Mouse (Mus musculus): ENCODE measurements at regions not wholly inside any gene's neighbourhood (a gene's known extent, or its start where the extent isn't known, plus 50 kb on each side); places are given as distances from the start of the nearest gene placed in this dataset.

DNA sequence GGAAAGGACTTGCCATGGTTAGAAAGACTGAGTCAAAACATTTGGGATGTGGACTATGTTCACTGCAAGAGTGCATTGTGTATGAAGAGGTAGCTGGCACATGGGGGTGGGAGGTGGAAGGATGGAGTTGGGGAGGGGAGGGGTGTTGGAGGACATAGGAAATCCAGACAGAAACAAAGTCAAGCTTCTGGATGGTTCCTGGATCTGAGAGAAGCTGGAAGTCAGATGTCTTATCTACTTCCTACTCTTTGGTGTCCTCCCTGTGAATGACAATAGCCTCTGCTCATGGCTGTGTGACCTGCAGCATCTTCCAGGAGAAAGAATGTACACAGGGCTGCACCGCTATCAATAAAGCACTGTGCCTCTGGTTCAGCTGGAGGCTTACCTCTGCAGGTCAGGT lies 491.3 kb downstream of the Rnf144a start:
- Histone ChIP-seq H3K9ac (ENCODE audit: low read depth, low read length) (no peak overlapping the region), H3K4me3 (no peak overlapping the region), H3K79me2 (replicated peaks; ENCODE audit: control insufficient read depth, insufficient read depth, low read length) (no peaks in the 10 kb centered on the region), H3K27me3 (ENCODE audit: control insufficient read depth, insufficient read depth, low read length) (no peaks in the 10 kb centered on the region; the same call in 1 of the 2 replicates), H3K27ac (no peak overlapping the region), H3K4me1 (ENCODE audit: control insufficient read depth, insufficient read depth, low read length) (no peaks in the 10 kb centered on the region), H3K36me3 (ENCODE audit: control insufficient read depth, insufficient read depth, low read length) (no peaks in the 10 kb centered on the region)
- intact Hi-C loops (cut with DNase I) = no loop called here
- WGBS = 62% methylated on average over 1 of the region's 1 CpGs
- DNase-seq = no peak
- no peak for TF ChIP-seq CTCF (IDR thresholded peaks at IDR 0.05)
- no peak for TF ChIP-seq POLR2A (IDR thresholded peaks at IDR 0.05; ENCODE audit: insufficient read depth, low read depth, low read length)
- no peak for TF ChIP-seq EP300 (IDR thresholded peaks at IDR 0.05; ENCODE audit: insufficient read depth, low read depth, low read length)

DNA sequence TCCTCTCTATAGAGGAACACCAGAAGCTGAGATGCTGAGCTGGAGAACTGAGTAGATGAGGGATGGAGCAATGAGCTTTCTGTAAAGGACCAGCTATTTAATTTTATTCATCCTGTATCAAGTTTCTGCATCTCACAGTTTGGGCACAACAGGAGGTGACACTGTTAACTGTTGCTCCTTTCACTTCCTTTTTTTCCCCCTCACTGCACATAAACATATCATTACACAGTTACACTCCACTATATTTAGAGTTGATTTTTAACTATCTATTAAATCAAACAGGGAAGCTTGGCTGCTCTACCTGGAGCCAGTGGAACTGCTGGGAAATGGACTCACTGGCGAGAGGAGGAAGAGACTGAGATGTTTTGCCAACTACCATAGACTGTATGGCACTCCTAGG lies 509.4 kb downstream of the Rnf144a start:
- no peak overlapping the region for H3K27ac ChIP-seq
- H3K36me3 ChIP-seq (ENCODE audit: control insufficient read depth, insufficient read depth, low read length) = no peaks in the 10 kb centered on the region
- DNase-seq = no peak
- no peaks in the 10 kb centered on the region for H3K79me2 ChIP-seq (replicated peaks; ENCODE audit: control insufficient read depth, insufficient read depth, low read length)
- intact Hi-C loops (cut with DNase I) = no loop called here
- 69% methylated on average over 1 of the region's 1 CpGs for WGBS
- H3K27me3 ChIP-seq (ENCODE audit: control insufficient read depth, insufficient read depth, low read length) = no peaks in the 10 kb centered on the region
- no peaks in the 10 kb centered on the region for H3K4me1 ChIP-seq (ENCODE audit: control insufficient read depth, insufficient read depth, low read length)
- H3K9ac ChIP-seq (ENCODE audit: low read depth, low read length) = no peak overlapping the region
- H3K4me3 ChIP-seq = no peak overlapping the region
- TF ChIP-seq EP300 (IDR thresholded peaks at IDR 0.05; ENCODE audit: insufficient read depth, low read depth, low read length) (no peak), CTCF (IDR thresholded peaks at IDR 0.05) (no peak), POLR2A (IDR thresholded peaks at IDR 0.05; ENCODE audit: insufficient read depth, low read depth, low read length) (no peak)

DNA sequence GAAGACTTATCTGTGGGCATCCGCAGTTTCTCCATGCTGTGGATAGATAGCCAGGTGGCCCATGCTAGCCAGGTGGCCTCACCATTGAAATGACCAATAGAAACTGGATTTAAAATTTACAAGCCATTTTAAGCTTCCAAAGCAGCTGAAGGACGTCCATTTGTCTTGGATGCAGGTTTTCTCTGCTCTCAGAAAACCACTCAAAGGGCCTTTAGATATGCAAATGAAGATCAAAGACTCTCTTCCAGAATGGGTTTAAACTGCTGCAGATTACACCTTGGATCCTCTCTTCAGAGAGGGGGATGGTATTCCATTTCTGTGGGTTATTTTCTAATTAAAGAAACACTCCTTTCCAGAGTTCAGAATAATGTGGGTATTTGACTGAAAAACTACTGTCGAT lies 518.5 kb downstream of the Rnf144a start:
- H3K4me1 ChIP-seq (ENCODE audit: control insufficient read depth, insufficient read depth, low read length) = no peaks in the 10 kb centered on the region
- no peak overlapping the region for H3K27ac ChIP-seq
- H3K9ac ChIP-seq (ENCODE audit: low read depth, low read length) = no peak overlapping the region
- WGBS = 51% methylated on average over 3 of the region's 3 CpGs
- H3K79me2 ChIP-seq (replicated peaks; ENCODE audit: control insufficient read depth, insufficient read depth, low read length) = no peaks in the 10 kb centered on the region
- intact Hi-C loops (cut with DNase I) = no loop called here
- no peak for TF ChIP-seq CTCF (IDR thresholded peaks at IDR 0.05)
- TF ChIP-seq POLR2A (IDR thresholded peaks at IDR 0.05; ENCODE audit: insufficient read depth, low read depth, low read length) = no peak
- no peak for TF ChIP-seq EP300 (IDR thresholded peaks at IDR 0.05; ENCODE audit: insufficient read depth, low read depth, low read length)
- no peaks in the 10 kb centered on the region for H3K27me3 ChIP-seq (ENCODE audit: control insufficient read depth, insufficient read depth, low read length)
- DNase-seq = no peak
- H3K4me3 ChIP-seq = no peak overlapping the region
- no peaks in the 10 kb centered on the region for H3K36me3 ChIP-seq (ENCODE audit: control insufficient read depth, insufficient read depth, low read length)

DNA sequence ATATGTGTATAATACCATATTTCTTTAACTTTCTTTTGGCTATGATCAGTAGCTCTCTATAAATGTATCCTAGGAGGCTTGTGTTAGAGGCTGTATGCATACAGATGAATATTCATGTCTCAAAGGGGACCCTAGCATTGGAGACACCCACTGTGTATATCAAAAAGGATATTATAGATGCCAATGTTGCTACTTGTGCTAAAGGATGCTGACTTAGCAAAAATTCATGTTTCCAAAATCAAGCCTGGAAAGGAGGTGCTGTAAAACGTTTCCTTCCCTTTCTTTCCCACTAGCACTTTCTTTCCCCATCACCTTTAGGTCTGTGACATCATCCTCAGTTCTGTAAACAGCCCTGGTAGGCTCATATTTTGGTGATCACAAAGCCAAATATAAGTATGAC lies 519.4 kb downstream of the Rnf144a start:
- H3K27ac ChIP-seq = no peak overlapping the region
- no peaks in the 10 kb centered on the region for H3K79me2 ChIP-seq (replicated peaks; ENCODE audit: control insufficient read depth, insufficient read depth, low read length)
- no peak overlapping the region for H3K4me3 ChIP-seq
- no peak overlapping the region for H3K9ac ChIP-seq (ENCODE audit: low read depth, low read length)
- TF ChIP-seq POLR2A (IDR thresholded peaks at IDR 0.05; ENCODE audit: insufficient read depth, low read depth, low read length) (no peak), EP300 (IDR thresholded peaks at IDR 0.05; ENCODE audit: insufficient read depth, low read depth, low read length) (no peak), CTCF (IDR thresholded peaks at IDR 0.05) (no peak)
- H3K36me3 ChIP-seq (ENCODE audit: control insufficient read depth, insufficient read depth, low read length) = no peaks in the 10 kb centered on the region
- H3K4me1 ChIP-seq (ENCODE audit: control insufficient read depth, insufficient read depth, low read length) = no peaks in the 10 kb centered on the region
- 21% methylated on average over 1 of the region's 1 CpGs for WGBS
- no peaks in the 10 kb centered on the region for H3K27me3 ChIP-seq (ENCODE audit: control insufficient read depth, insufficient read depth, low read length)
- intact Hi-C loops (cut with DNase I) = no loop called here
- no peak for DNase-seq

DNA sequence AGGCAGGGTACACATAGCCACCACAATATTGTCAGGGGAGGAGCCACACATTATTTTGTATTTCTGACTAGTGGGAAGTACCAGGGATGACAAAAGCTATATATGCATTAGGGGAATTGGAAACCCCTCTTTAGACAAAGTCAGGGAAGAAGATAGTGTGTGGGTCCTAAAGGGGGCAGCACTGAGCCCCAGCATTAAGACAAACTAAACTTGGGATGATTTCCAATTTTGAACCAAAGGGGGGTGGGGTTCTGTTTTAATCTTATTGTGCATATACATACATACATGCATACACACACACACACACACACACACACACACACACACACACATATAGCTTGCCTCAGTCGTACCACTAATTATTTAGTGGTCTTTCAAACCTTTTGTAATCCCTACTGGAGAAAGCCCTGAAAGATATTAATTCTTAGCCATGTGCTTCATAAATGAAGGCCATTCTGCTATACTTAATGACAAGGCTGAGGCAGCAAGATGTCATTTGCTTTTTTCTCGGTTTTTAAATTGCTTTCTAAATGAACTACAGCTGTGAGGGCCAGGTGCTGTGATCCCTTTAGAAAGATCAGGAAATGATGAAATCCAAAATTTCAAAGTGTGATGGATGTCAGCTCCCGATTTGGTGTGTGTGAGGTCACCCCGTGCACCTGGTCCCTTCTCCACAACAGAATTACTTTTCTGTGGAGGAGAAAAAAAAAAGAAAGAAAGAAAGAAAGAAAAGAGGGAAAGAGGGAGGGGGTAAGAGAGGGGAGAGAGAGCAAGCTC lies 523.5 kb downstream of the Rnf144a start:
- H3K36me3 ChIP-seq (ENCODE audit: control insufficient read depth, insufficient read depth, low read length) = no peaks in the 10 kb centered on the region
- WGBS = 73% methylated on average over 4 of the region's 4 CpGs
- H3K4me1 ChIP-seq (ENCODE audit: control insufficient read depth, insufficient read depth, low read length) = no peaks in the 10 kb centered on the region
- H3K27me3 ChIP-seq (ENCODE audit: control insufficient read depth, insufficient read depth, low read length) = no peaks in the 10 kb centered on the region
- H3K79me2 ChIP-seq (replicated peaks; ENCODE audit: control insufficient read depth, insufficient read depth, low read length) = no peaks in the 10 kb centered on the region
- intact Hi-C loops (cut with DNase I) = no loop called here
- DNase-seq = no peak
- no peak overlapping the region for H3K27ac ChIP-seq
- TF ChIP-seq CTCF (IDR thresholded peaks at IDR 0.05) (peak; percentile 22; the same call in 1 of the 2 replicates), POLR2A (IDR thresholded peaks at IDR 0.05; ENCODE audit: insufficient read depth, low read depth, low read length) (no peak)
- H3K9ac ChIP-seq (ENCODE audit: low read depth, low read length) = no peak overlapping the region
- H3K4me3 ChIP-seq = no peak overlapping the region

DNA sequence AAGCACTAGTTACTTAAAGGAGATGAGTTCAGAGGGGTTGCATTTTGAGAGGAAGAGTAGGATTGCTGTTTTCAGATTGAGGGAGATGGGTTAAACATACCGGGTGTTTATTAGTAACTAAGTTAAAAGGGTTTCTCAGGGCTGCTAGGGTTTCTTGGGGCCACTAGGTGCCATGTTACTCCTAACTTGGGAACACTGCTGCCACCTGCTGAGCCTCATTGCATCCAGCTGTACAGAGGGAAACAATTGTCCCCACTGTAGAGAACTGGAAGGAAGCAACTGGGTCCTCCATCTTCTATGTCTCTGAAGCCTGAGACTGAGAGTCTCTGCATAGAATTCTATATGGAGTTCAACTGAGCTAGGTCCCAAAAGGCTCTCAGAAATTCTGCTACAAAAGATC lies 524.3 kb downstream of the Rnf144a start:
- no peak for TF ChIP-seq EP300 (IDR thresholded peaks at IDR 0.05; ENCODE audit: insufficient read depth, low read depth, low read length)
- no peak for TF ChIP-seq POLR2A (IDR thresholded peaks at IDR 0.05; ENCODE audit: insufficient read depth, low read depth, low read length)
- TF ChIP-seq CTCF (IDR thresholded peaks at IDR 0.05) = peak; percentile 41
- no peak overlapping the region for H3K27ac ChIP-seq
- no peak overlapping the region for H3K4me3 ChIP-seq
- no peak overlapping the region for H3K9ac ChIP-seq (ENCODE audit: low read depth, low read length)
- intact Hi-C loops (cut with DNase I) = no loop called here
- WGBS = 71% methylated on average over 1 of the region's 1 CpGs
- no peaks in the 10 kb centered on the region for H3K4me1 ChIP-seq (ENCODE audit: control insufficient read depth, insufficient read depth, low read length)
- no peaks in the 10 kb centered on the region for H3K79me2 ChIP-seq (replicated peaks; ENCODE audit: control insufficient read depth, insufficient read depth, low read length)
- no peaks in the 10 kb centered on the region for H3K27me3 ChIP-seq (ENCODE audit: control insufficient read depth, insufficient read depth, low read length)
- no peak for DNase-seq
- no peaks in the 10 kb centered on the region for H3K36me3 ChIP-seq (ENCODE audit: control insufficient read depth, insufficient read depth, low read length)
